Mouse (Mus musculus): ENCODE data around the gene Klhl13. TPM values are rescaled to one million over a fixed set of nuclear protein-coding genes. Genes with fewer than 3 reads are reported as not detected.

The Klhl13 gene
- 16.6 TPM in 1 of 2 replicates, not detected in the other for polyA plus RNA-seq (2011; ENCODE audit: insufficient read depth, insufficient read length, low replicate concordance, missing spikeins)

DNA sequence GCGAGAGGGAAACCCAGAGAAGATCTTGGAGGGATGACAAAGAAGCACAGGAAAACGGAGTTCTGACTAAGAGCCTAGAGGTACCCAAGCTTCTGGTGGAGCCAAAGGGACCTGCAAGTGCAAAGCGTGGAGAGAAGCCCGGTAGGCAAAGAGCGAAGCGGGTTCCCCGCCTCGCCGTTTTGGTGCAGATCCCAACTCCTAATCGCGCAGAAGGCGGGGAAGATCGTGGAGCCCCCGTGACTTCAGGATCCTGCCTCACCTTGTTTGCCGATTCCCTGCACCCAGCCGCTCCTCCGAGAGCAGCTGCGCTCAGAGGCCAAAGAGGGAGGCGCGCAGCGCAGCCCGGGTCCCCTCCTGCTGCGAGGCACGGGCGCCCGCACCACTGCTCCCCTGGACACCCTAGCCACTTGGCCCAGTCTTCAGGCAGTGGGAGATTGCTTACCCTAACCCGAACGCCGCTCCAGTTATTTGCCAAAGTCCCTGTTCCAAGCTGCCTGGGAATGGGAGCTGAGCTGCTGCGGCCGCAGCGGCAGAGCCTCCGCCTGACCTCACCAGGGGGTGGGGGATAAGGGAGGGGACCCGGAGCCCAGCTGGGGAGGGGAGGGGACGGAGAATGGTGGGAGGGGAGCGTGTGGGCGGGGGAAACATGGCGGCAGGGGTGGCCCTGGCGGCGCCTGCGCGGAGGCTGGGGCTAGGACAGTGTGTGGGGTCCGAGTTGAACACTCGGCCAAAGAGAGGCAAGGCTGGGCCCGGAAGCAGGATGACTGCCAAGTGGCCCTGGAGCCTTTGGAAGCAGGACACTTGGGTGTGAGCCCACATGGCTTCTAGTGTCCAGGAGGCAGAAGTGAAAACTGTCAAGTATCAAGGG lies at the start of gene Klhl13:
Gene Klhl13 (minus strand): TSS at position 569 of the 868 bp plus-strand sequence.
- Histone ChIP-seq H3K4me1 (ENCODE audit: control insufficient read depth, insufficient read depth, low read length) (no peaks in the 10 kb centered on the region), H3K27ac (ENCODE audit: control insufficient read depth, insufficient read depth, low read depth, low read length, poor library complexity) (no peak within 1 kb of the TSS), H3K4me3 (replicated peaks; ENCODE audit: control insufficient read depth, low read depth, low read length) (no peak within 1 kb of the TSS)
- 13% methylated on average over 45 of the region's 45 CpGs for WGBS
- no peak for TF ChIP-seq CTCF (IDR thresholded peaks at IDR 0.05; ENCODE audit: control insufficient read depth, insufficient read depth, low read length)
- no peak for TF ChIP-seq POLR2A (IDR thresholded peaks at IDR 0.05; ENCODE audit: borderline replicate concordance, control insufficient read depth, low read depth, low read length)

DNA sequence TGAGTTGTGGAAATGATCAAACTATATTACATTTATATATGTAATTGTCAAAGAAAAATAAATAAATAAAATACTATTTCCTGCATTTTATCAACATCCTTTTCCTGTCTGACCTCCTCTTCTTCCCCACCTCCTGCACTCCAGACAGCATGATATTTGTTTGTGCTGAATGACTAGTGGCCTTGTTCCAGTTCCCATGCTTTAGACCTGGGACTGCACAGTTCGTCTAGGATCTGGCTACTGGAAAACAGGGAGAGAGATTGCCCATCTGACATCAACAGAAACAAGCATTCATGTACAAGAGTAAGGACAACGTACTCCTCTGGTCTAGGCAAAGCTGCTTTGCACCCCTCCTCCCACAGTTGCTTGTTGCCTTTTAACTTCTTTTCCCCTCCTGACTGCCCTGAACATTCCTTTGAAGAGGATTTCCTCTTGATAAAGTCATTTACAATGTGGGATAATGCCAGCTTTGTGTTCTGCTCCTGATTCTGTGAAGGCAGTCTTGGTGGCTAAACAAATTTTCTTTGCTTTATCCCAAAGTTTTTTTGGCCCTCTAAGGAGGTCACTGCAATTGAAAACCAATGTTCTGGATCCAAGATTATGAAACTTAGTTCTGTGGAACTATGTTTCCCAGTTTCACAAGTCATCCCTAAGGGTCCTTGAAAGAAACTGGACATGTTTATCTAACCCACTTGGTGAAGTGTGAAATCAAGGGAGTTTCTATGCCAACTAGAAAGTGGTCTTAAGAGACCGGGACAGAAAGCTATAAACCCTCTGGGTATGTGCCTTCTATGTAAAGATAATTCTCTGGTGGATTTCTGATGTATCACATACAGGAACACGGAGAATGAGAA lies 44.6 kb upstream of the Klhl13 start:
- no peak for TF ChIP-seq POLR2A (IDR thresholded peaks at IDR 0.05; ENCODE audit: borderline replicate concordance, control insufficient read depth, low read depth, low read length)
- TF ChIP-seq CTCF (IDR thresholded peaks at IDR 0.05; ENCODE audit: control insufficient read depth, insufficient read depth, low read length): no peak
- no peaks in the 10 kb centered on the region for H3K4me1 ChIP-seq (ENCODE audit: control insufficient read depth, insufficient read depth, low read length)
- 55% methylated on average over 4 of the region's 4 CpGs for WGBS
- H3K4me3 ChIP-seq (replicated peaks; ENCODE audit: control insufficient read depth, low read depth, low read length): no peak overlapping the region
- H3K27ac ChIP-seq (ENCODE audit: control insufficient read depth, insufficient read depth, low read depth, low read length, poor library complexity): no peak overlapping the region

DNA sequence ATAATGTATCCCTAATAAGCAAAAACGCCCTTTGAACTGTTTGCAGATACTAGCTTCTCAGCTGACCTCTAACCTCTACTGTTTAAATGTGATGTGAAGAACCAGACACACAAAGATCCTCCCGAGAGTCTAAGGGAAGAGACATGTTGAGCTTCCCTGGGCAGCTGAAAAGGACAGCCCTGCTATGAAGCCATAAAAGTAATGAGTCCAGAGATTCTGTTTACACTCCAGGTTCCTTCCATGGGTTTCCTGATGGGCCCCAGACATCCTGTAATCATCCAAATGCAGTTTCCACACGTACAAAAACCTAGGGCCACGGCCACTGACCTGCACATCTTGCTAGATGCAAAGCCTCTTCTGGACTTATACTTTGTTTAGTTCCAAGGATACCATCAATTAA lies 23.8 kb upstream of the Klhl13 start:
- Histone ChIP-seq H3K4me3 (replicated peaks; ENCODE audit: control insufficient read depth, low read depth, low read length) (no peak overlapping the region), H3K4me1 (ENCODE audit: control insufficient read depth, insufficient read depth, low read length) (no peaks in the 10 kb centered on the region), H3K27ac (ENCODE audit: control insufficient read depth, insufficient read depth, low read depth, low read length, poor library complexity) (no peak overlapping the region)
- WGBS: 54% methylated on average over 4 of the region's 4 CpGs
- TF ChIP-seq CTCF (IDR thresholded peaks at IDR 0.05; ENCODE audit: control insufficient read depth, insufficient read depth, low read length) (no peak), POLR2A (IDR thresholded peaks at IDR 0.05; ENCODE audit: borderline replicate concordance, control insufficient read depth, low read depth, low read length) (no peak)

DNA sequence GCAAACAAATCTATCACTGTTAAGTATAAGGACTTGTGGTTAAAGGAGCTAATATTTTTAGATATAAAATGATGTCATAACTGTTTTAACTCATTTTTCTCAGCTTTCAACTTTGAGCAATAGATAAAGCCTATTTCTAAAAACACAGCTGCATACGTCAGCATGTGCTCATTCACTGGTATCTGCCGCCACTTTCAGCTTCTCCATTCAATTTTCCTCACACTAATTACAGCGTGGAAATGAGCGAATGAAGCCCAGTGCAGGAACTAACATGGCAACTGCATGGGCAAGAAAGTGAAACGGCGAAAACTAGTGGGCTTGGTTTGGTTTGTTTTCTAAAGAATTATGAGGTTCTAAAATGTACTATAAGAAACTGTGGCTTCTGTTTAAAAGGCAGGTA lies 1.4 kb downstream of the Klhl13 start:
- WGBS: 69% methylated on average over 6 of the region's 6 CpGs
- TF ChIP-seq CTCF (IDR thresholded peaks at IDR 0.05; ENCODE audit: control insufficient read depth, insufficient read depth, low read length): no peak
- TF ChIP-seq POLR2A (IDR thresholded peaks at IDR 0.05; ENCODE audit: borderline replicate concordance, control insufficient read depth, low read depth, low read length): no peak
- Histone ChIP-seq H3K4me1 (ENCODE audit: control insufficient read depth, insufficient read depth, low read length) (no peaks in the 10 kb centered on the region), H3K27ac (ENCODE audit: control insufficient read depth, insufficient read depth, low read depth, low read length, poor library complexity) (no peak overlapping the region), H3K4me3 (replicated peaks; ENCODE audit: control insufficient read depth, low read depth, low read length) (no peak overlapping the region)

DNA sequence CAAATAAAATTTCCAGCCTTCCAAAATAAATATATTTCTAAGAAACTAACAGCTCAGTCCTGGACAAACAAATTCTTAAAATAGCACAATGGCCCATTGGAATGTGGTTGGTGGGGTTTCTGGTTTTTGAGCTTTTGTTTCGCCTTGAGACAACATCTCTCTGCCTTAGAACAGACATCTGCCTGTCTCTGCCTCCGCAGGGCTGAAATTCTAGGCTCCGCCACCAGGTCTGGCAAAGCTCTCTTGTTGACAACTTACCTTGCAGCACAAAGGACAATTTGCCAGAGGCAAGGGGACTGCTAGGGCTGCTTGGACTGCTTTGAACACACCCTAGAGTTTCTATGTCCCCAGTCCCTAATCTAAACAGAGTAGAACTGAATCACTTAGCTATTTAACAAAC lies 4.4 kb downstream of the Klhl13 start:
- Histone ChIP-seq H3K4me3 (replicated peaks; ENCODE audit: control insufficient read depth, low read depth, low read length) (no peak overlapping the region), H3K27ac (ENCODE audit: control insufficient read depth, insufficient read depth, low read depth, low read length, poor library complexity) (no peak overlapping the region), H3K4me1 (ENCODE audit: control insufficient read depth, insufficient read depth, low read length) (no peaks in the 10 kb centered on the region)
- WGBS: 80% methylated on average over 3 of the region's 3 CpGs
- TF ChIP-seq CTCF (IDR thresholded peaks at IDR 0.05; ENCODE audit: control insufficient read depth, insufficient read depth, low read length): no peak
- TF ChIP-seq POLR2A (IDR thresholded peaks at IDR 0.05; ENCODE audit: borderline replicate concordance, control insufficient read depth, low read depth, low read length): no peak

DNA sequence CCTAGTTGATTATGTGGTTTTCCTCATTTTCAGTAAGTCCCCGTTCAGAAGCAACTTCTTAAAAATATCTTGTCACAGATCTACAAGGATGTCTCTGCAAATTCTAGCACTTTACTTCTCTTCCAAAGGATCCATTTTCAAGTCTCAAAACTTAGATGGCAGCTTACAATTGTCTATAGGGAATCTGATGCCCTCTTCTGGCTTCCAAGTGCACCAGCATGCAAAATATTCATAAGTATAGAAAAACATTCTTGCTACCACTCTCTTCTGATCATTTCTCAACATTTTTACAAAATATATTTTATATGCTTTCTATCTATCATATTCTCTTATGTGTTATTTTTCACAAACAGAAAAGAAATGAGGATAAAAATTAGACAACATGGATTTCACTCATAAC lies 14.8 kb downstream of the Klhl13 start:
- H3K27ac ChIP-seq (ENCODE audit: control insufficient read depth, insufficient read depth, low read depth, low read length, poor library complexity): no peak overlapping the region
- 75% methylated on average over 1 of the region's 1 CpGs for WGBS
- TF ChIP-seq CTCF (IDR thresholded peaks at IDR 0.05; ENCODE audit: control insufficient read depth, insufficient read depth, low read length): no peak
- no peak overlapping the region for H3K4me3 ChIP-seq (replicated peaks; ENCODE audit: control insufficient read depth, low read depth, low read length)
- H3K4me1 ChIP-seq (ENCODE audit: control insufficient read depth, insufficient read depth, low read length): no peaks in the 10 kb centered on the region

DNA sequence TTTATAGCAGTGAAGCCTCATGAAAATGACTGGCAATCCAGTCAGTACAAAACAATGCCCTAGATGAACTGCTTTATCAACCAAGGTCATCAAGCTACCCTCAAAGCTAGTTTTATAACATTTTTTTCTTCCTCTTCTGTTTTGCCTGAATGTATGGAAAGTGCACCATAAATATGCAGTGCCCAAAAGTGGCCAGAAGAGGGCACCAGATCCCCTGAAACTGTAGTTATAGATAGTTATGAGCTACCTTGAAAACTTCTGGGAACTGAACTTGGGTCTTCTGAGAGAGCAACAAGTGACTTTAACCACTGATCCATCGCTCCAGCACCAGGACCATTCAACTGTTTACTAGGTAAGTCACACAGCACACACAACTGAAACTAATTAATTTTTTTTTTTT lies 36.8 kb downstream of the Klhl13 start:
- WGBS: 31% methylated on average over 1 of the region's 1 CpGs
- Histone ChIP-seq H3K4me3 (replicated peaks; ENCODE audit: control insufficient read depth, low read depth, low read length) (no peak overlapping the region), H3K27ac (ENCODE audit: control insufficient read depth, insufficient read depth, low read depth, low read length, poor library complexity) (no peak overlapping the region), H3K4me1 (ENCODE audit: control insufficient read depth, insufficient read depth, low read length) (no peaks in the 10 kb centered on the region)
- TF ChIP-seq CTCF (IDR thresholded peaks at IDR 0.05; ENCODE audit: control insufficient read depth, insufficient read depth, low read length): no peak
- TF ChIP-seq POLR2A (IDR thresholded peaks at IDR 0.05; ENCODE audit: borderline replicate concordance, control insufficient read depth, low read depth, low read length): no peak

DNA sequence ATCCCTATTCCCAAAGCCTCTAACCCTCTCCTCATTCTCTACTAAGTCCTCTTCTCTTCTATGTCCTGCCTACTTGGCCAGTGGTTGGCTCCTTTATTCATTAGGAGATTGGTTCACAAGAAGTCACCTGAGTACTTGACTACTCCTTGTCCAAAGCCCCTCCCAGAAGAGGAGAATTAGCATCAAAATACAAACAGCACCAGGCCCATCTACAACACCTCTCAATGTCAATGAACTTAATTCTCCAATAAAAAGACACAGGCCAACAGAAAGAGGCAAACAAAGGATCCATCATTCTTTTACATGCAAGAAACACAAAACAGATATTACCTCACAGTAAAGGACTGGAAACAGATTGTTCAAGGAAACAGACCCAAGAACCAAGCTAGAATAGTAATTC lies 46.0 kb downstream of the Klhl13 start:
- H3K27ac ChIP-seq (ENCODE audit: control insufficient read depth, insufficient read depth, low read depth, low read length, poor library complexity): no peak overlapping the region
- no peak for TF ChIP-seq POLR2A (IDR thresholded peaks at IDR 0.05; ENCODE audit: borderline replicate concordance, control insufficient read depth, low read depth, low read length)
- TF ChIP-seq CTCF (IDR thresholded peaks at IDR 0.05; ENCODE audit: control insufficient read depth, insufficient read depth, low read length): no peak
- H3K4me1 ChIP-seq (ENCODE audit: control insufficient read depth, insufficient read depth, low read length): no peaks in the 10 kb centered on the region
- no peak overlapping the region for H3K4me3 ChIP-seq (replicated peaks; ENCODE audit: control insufficient read depth, low read depth, low read length)
